Mouse (Mus musculus) kidney, embryonic 14.5 days (tissue): ENCODE measurements around the gene Csk. TPM values are rescaled to one million over a fixed set of nuclear protein-coding genes. Genes with fewer than 3 reads are reported as not detected.

Experiments used
- ATAC-seq: fragments of 200-750 bp; cut with Nextera tagmentation; 2 replicates; pipeline ENCODE4 v1.8.0; 2017; ENCODE audit warnings: moderate number of reproducible peaks, mild to moderate bottlenecking, moderate TSS enrichment, moderate library complexity; ENCODE audit not compliant: low FRiP score, low TSS enrichment
- H3K27ac ChIP-seq: fragments of 300-500 bp; sonication (generic); 2 replicates; pipeline ENCODE4 v1.5.1; 2014; ENCODE audit warnings: low read depth, mild to moderate bottlenecking, low read length, moderate library complexity, mixed read lengths
- H3K27me3 ChIP-seq: fragments of 300-500 bp; sonication (generic); 2 replicates; pipeline ENCODE4 v1.6.1; 2014; ENCODE audit warnings: mild to moderate bottlenecking, low read length; ENCODE audit not compliant: control insufficient read depth, insufficient read depth
- H3K36me3 ChIP-seq: fragments of 300-500 bp; sonication (generic); 2 replicates; pipeline ENCODE4 v1.6.1; 2014; ENCODE audit warnings: low read length, mixed read lengths; ENCODE audit not compliant: control insufficient read depth, insufficient read depth
- H3K4me1 ChIP-seq: fragments of 300-500 bp; sonication (generic); 2 replicates; pipeline ENCODE4 v1.6.1; 2014; ENCODE audit warnings: low read length, mixed read lengths; ENCODE audit not compliant: control insufficient read depth, insufficient read depth
- H3K4me2 ChIP-seq: fragments of 300-500 bp; sonication (generic); replicated peaks from 2 replicates; pipeline ENCODE4 v1.6.1; 2014; ENCODE audit warnings: low read depth, mild to moderate bottlenecking, low read length
- H3K4me3 ChIP-seq: fragments of 300-500 bp; sonication (generic); 2 replicates; pipeline ENCODE4 v1.5.1; 2014; ENCODE audit warnings: mild to moderate bottlenecking, low read length
- H3K9ac ChIP-seq: fragments of 300-500 bp; sonication (generic); 2 replicates; pipeline ENCODE4 v1.6.1; 2014; ENCODE audit warnings: low read depth, mild to moderate bottlenecking, low read length, moderate library complexity
- H3K9me3 ChIP-seq: fragments of 300-500 bp; sonication (generic); 2 replicates; pipeline ENCODE4 v1.6.1; 2016; ENCODE audit warnings: low read length; ENCODE audit not compliant: control insufficient read depth
- WGBS: fragments of 180-500 bp; shearing (Covaris S2); extraction: QIAGEN DNeasy Blood & Tissue Kit; methylation state at CpG from one replicate; pipeline ENCODE4 v1.1.7; 2014; 5-methylcytosine and 5-hydroxymethylcytosine counted together
- polyA plus RNA-seq: library from polyadenylated mRNA; unstranded; fragments of >200 nt; fragmentation: Nextera tagmentation; extraction: Ambion mirVana; gene quantifications from 2 replicates; pipeline ENCODE4 v1.2.1, GENCODE M21; 2014

Csk gene
- polyA plus RNA-seq, 1 experiment from 2014 or later = 24.3 TPM

- no peaks in the 10 kb centered on the region for H3K4me1 ChIP-seq
- no peaks in the 10 kb centered on the region for H3K27me3 ChIP-seq
- no peak overlapping the region for H3K4me3 ChIP-seq
- no peak overlapping the region for H3K9ac ChIP-seq
- H3K4me2 ChIP-seq = no peak overlapping the region
- ATAC-seq = no peak
- 45% methylated on average over 3 of the region's 3 CpGs for WGBS
- no peak overlapping the region for H3K27ac ChIP-seq
- no peaks in the 10 kb centered on the region for H3K36me3 ChIP-seq
- no peaks in the 10 kb centered on the region for H3K9me3 ChIP-seq
These were observed 576 bp downstream of the Csk start for GRCm38 (mm10) chr9:57652855-57653254.

GRCm38 (mm10) chr9:57652351-57652750 lies 1.1 kb downstream of the Csk start:
- ATAC-seq = no peak
- 72% methylated on average over 9 of the region's 9 CpGs for WGBS
- Histone ChIP-seq H3K36me3 (no peaks in the 10 kb centered on the region), H3K4me3 (no peak overlapping the region), H3K9ac (no peak overlapping the region), H3K9me3 (no peaks in the 10 kb centered on the region), H3K4me1 (no peaks in the 10 kb centered on the region), H3K27ac (no peak overlapping the region), H3K27me3 (no peaks in the 10 kb centered on the region), H3K4me2 (no peak overlapping the region)

GRCm38 (mm10) chr9:57650786-57651311 lies 2.6 kb downstream of the Csk start:
- Histone ChIP-seq H3K4me2 (no peak overlapping the region), H3K9me3 (no peaks in the 10 kb centered on the region), H3K4me1 (no peaks in the 10 kb centered on the region), H3K27ac (no peak overlapping the region), H3K4me3 (no peak overlapping the region), H3K36me3 (no peaks in the 10 kb centered on the region), H3K9ac (no peak overlapping the region), H3K27me3 (no peaks in the 10 kb centered on the region)
- no peak for ATAC-seq
- 24% methylated on average over 6 of the region's 6 CpGs for WGBS

- no peaks in the 10 kb centered on the region for H3K4me1 ChIP-seq
- H3K9ac ChIP-seq = no peak overlapping the region
- no peak overlapping the region for H3K4me3 ChIP-seq
- H3K4me2 ChIP-seq = no peak overlapping the region
- no peak for ATAC-seq
- H3K36me3 ChIP-seq = no peaks in the 10 kb centered on the region
- no peaks in the 10 kb centered on the region for H3K27me3 ChIP-seq
- 89% methylated on average over 6 of the region's 6 CpGs for WGBS
- H3K27ac ChIP-seq = no peak overlapping the region
- H3K9me3 ChIP-seq = no peaks in the 10 kb centered on the region
These were observed 3.2 kb downstream of the Csk start for GRCm38 (mm10) chr9:57650130-57650785.

- WGBS = 78% methylated on average over 4 of the region's 4 CpGs
- Histone ChIP-seq H3K9me3 (no peaks in the 10 kb centered on the region), H3K9ac (no peak overlapping the region), H3K4me3 (no peak overlapping the region), H3K36me3 (no peaks in the 10 kb centered on the region; the same call in 1 of the 2 replicates), H3K27ac (no peak overlapping the region), H3K4me2 (no peak overlapping the region), H3K4me1 (peaks cover 19% of the 10 kb centered on the region), H3K27me3 (no peaks in the 10 kb centered on the region)
- ATAC-seq = no peak
These were observed 5.9 kb downstream of the Csk start for GRCm38 (mm10) chr9:57647286-57648108.

GRCm38 (mm10) chr9:57646551-57647103 lies 6.8 kb downstream of the Csk start:
- Histone ChIP-seq H3K27ac (no peak overlapping the region), H3K4me1 (peaks cover 25% of the 10 kb centered on the region)
- 65% methylated on average over 12 of the region's 12 CpGs for WGBS

GRCm38 (mm10) chr9:57644944-57645893 lies 8.2 kb downstream of the Csk start:
- no peaks in the 10 kb centered on the region for H3K9me3 ChIP-seq
- H3K4me3 ChIP-seq = peak overlapping the region; percentile 75
- H3K4me2 ChIP-seq = peak overlapping the region; percentile 88
- H3K27ac ChIP-seq = peak overlapping the region; percentile 91
- ATAC-seq = peak; percentile 84
- H3K4me1 ChIP-seq = peaks cover 39% of the 10 kb centered on the region
- WGBS = under 1% methylated on average over 77 of the region's 85 CpGs
- H3K36me3 ChIP-seq = peaks cover 12% of the 10 kb centered on the region
- peak overlapping the region; percentile 94 for H3K9ac ChIP-seq
- H3K27me3 ChIP-seq = no peaks in the 10 kb centered on the region

More at GRCm38 (mm10) chr9:57646551-57647103, 6.8 kb downstream of the Csk start:
- Histone ChIP-seq H3K9ac (no peak overlapping the region), H3K27me3 (no peaks in the 10 kb centered on the region), H3K9me3 (no peaks in the 10 kb centered on the region), H3K4me3 (no peak overlapping the region), H3K36me3 (peaks cover 6% of the 10 kb centered on the region), H3K4me2 (no peak overlapping the region)
- ATAC-seq = no peak

- under 1% methylated on average over 18 of the region's 18 CpGs for WGBS
- Histone ChIP-seq H3K4me3 (peak overlapping the region; percentile 75), H3K4me2 (peak overlapping the region; percentile 88), H3K27ac (peak overlapping the region; percentile 91), H3K4me1 (peaks cover 46% of the 10 kb centered on the region), H3K27me3 (no peaks in the 10 kb centered on the region), H3K9me3 (no peaks in the 10 kb centered on the region), H3K9ac (peak overlapping the region; percentile 94), H3K36me3 (peaks cover 12% of the 10 kb centered on the region)
- ATAC-seq = peak; percentile 22
These were observed 8.9 kb downstream of the Csk start for GRCm38 (mm10) chr9:57644442-57644943.
